Mouse (Mus musculus) stomach, embryonic 16.5 days (tissue): ENCODE results near the gene Snrpn. TPM values are rescaled to one million over a fixed set of nuclear protein-coding genes. Genes with fewer than 3 reads are reported as not detected.

Source experiments
- ATAC-seq: fragments of 200-750 bp; cut with Nextera tagmentation; 2 replicates; pipeline ENCODE4 v1.8.0; 2017; ENCODE audit warnings: moderate number of reproducible peaks, moderate TSS enrichment; ENCODE audit not compliant: insufficient read depth, low FRiP score
- H3K27ac ChIP-seq: fragments of 300-500 bp; sonication (generic); 2 replicates; pipeline ENCODE4 v1.5.1; 2014; ENCODE audit warnings: low read length
- H3K27me3 ChIP-seq: fragments of 300-500 bp; sonication (generic); 2 replicates; pipeline ENCODE4 v1.6.1; 2014; ENCODE audit warnings: low read length, control low read depth, mixed read lengths; ENCODE audit not compliant: control insufficient read depth, insufficient read depth
- H3K36me3 ChIP-seq: fragments of 300-500 bp; sonication (generic); 2 replicates; pipeline ENCODE4 v1.6.1; 2014; ENCODE audit warnings: low read length; ENCODE audit not compliant: control insufficient read depth, insufficient read depth
- H3K4me1 ChIP-seq: fragments of 300-500 bp; sonication (generic); 2 replicates; pipeline ENCODE4 v1.6.1; 2014; ENCODE audit warnings: low read length, control low read depth, mixed read lengths; ENCODE audit not compliant: control insufficient read depth, insufficient read depth
- H3K4me2 ChIP-seq: fragments of 300-500 bp; sonication (generic); 2 replicates; pipeline ENCODE4 v1.6.1; 2014; ENCODE audit warnings: low read depth, low read length, mixed read lengths
- H3K4me3 ChIP-seq: fragments of 300-500 bp; sonication (generic); replicated peaks from 2 replicates; pipeline ENCODE4 v1.5.1; 2014; ENCODE audit warnings: mild to moderate bottlenecking, low read length
- H3K9ac ChIP-seq: fragments of 300-500 bp; sonication (generic); 2 replicates; pipeline ENCODE4 v1.6.1; 2014; ENCODE audit warnings: low read length
- H3K9me3 ChIP-seq: fragments of 300-500 bp; sonication (generic); replicated peaks from 2 replicates; pipeline ENCODE4 v1.6.1; 2016; ENCODE audit warnings: low read length, control low read depth; ENCODE audit not compliant: control insufficient read depth
- WGBS: fragments of 180-500 bp; shearing (Covaris S2); extraction: QIAGEN DNeasy Blood & Tissue Kit; methylation state at CpG from one replicate; pipeline ENCODE4 v1.1.7; 2014; 5-methylcytosine and 5-hydroxymethylcytosine counted together
- polyA plus RNA-seq: library from polyadenylated mRNA; unstranded; fragments of >200 nt; fragmentation: Nextera tagmentation; extraction: Ambion mirVana; gene quantifications from 2 replicates; pipeline ENCODE4 v1.2.1, GENCODE M21; 2015

Snrpn gene
- polyA plus RNA-seq, 1 experiment from 2014 or later, result 41.5 TPM

- H3K36me3 ChIP-seq, result no peaks in the 10 kb centered on the region
- ATAC-seq, result no peak
- H3K4me3 ChIP-seq, result no peak overlapping the region
- WGBS, result 75% methylated on average over 3 of the region's 3 CpGs
- H3K27me3 ChIP-seq, result no peaks in the 10 kb centered on the region
- H3K9ac ChIP-seq, result no peak overlapping the region
- H3K9me3 ChIP-seq, result no peaks in the 10 kb centered on the region; the same call in 1 of the 2 replicates
- H3K27ac ChIP-seq, result no peak overlapping the region
- no peaks in the 10 kb centered on the region for H3K4me1 ChIP-seq
- no peak overlapping the region for H3K4me2 ChIP-seq
Measured at GRCm38 (mm10) chr7:60013186-60013585, 126.8 kb downstream of the Snrpn start.

GRCm38 (mm10) chr7:60007727-60008360 is 132.2 kb downstream of the Snrpn start:
- no peak overlapping the region for H3K4me3 ChIP-seq
- 35% methylated on average over 3 of the region's 3 CpGs for WGBS
- H3K36me3 ChIP-seq, result no peaks in the 10 kb centered on the region
- no peak overlapping the region for H3K27ac ChIP-seq
- no peak overlapping the region for H3K9ac ChIP-seq
- ATAC-seq, result no peak
- H3K4me2 ChIP-seq, result no peak overlapping the region
- peaks cover 6% of the 10 kb centered on the region; the same call in 1 of the 2 replicates for H3K9me3 ChIP-seq
- no peaks in the 10 kb centered on the region for H3K27me3 ChIP-seq
- H3K4me1 ChIP-seq, result no peaks in the 10 kb centered on the region

- H3K27me3 ChIP-seq, result no peaks in the 10 kb centered on the region
- H3K4me1 ChIP-seq, result no peaks in the 10 kb centered on the region
- ATAC-seq, result no peak
- H3K9me3 ChIP-seq, result peaks cover 6% of the 10 kb centered on the region; the same call in 1 of the 2 replicates
- no peak overlapping the region for H3K4me2 ChIP-seq
- no peaks in the 10 kb centered on the region for H3K36me3 ChIP-seq
- no peak overlapping the region for H3K4me3 ChIP-seq
- no peak overlapping the region for H3K27ac ChIP-seq
- no peak overlapping the region for H3K9ac ChIP-seq
- WGBS, result 48% methylated on average over 2 of the region's 2 CpGs
Measured at GRCm38 (mm10) chr7:60006262-60006661, 133.8 kb downstream of the Snrpn start.

GRCm38 (mm10) chr7:60004606-60005330 is 135.3 kb downstream of the Snrpn start, which contains the start of the genes Snurf and Gm38393:
Gene Snurf (minus strand): TSS chr7:60005049.
Gene Gm38393 (minus strand): TSS chr7:60005064.
- no peaks in the 10 kb centered on the region for H3K27me3 ChIP-seq
- WGBS, result 50% methylated on average over 30 of the region's 30 CpGs
- 0 out of 2 replicates have a peak within 1 kb of the TSS, but pooled peaks have one; percentile 18 for H3K27ac ChIP-seq
- ATAC-seq, result peak; percentile 62; the same call in 1 of the 2 replicates
- H3K4me3 ChIP-seq, result peak within 1 kb of the TSS; percentile 60
- H3K4me1 ChIP-seq, result no peaks in the 10 kb centered on the region
- H3K36me3 ChIP-seq, result no peaks in the 10 kb centered on the region
- peak within 1 kb of the TSS; percentile 66 for H3K9ac ChIP-seq
- H3K9me3 ChIP-seq, result peaks cover 6% of the 10 kb centered on the region; the same call in 1 of the 2 replicates
- peak within 1 kb of the TSS; percentile 58 for H3K4me2 ChIP-seq

GRCm38 (mm10) chr7:60003921-60004605 is 136.0 kb downstream of the Snrpn start:
- Histone ChIP-seq H3K36me3 (no peaks in the 10 kb centered on the region), H3K9ac (peak overlapping the region; percentile 66), H3K27ac (0 out of 2 replicates have a peak overlapping the region, but pooled peaks have one; percentile 18), H3K9me3 (peaks cover 6% of the 10 kb centered on the region; the same call in 1 of the 2 replicates), H3K4me3 (peak overlapping the region; percentile 60), H3K4me2 (peak overlapping the region; percentile 58), H3K27me3 (no peaks in the 10 kb centered on the region), H3K4me1 (no peaks in the 10 kb centered on the region)
- peak; percentile 84 for ATAC-seq
- 51% methylated on average over 22 of the region's 22 CpGs for WGBS

- no peaks in the 10 kb centered on the region for H3K36me3 ChIP-seq
- peak overlapping the region; percentile 58 for H3K4me2 ChIP-seq
- peaks cover 6% of the 10 kb centered on the region; the same call in 1 of the 2 replicates for H3K9me3 ChIP-seq
- H3K4me1 ChIP-seq, result no peaks in the 10 kb centered on the region
- peak overlapping the region; percentile 60 for H3K4me3 ChIP-seq
- no peaks in the 10 kb centered on the region for H3K27me3 ChIP-seq
- whole genome bisulfite sequencing, result 51% methylated on average over 12 of the region's 12 CpGs
- no peak; the same call in 1 of the 2 replicates for ATAC-seq
- peak overlapping the region; percentile 66; the same call in 1 of the 2 replicates for H3K9ac ChIP-seq
- no peak overlapping the region for H3K27ac ChIP-seq
Measured at GRCm38 (mm10) chr7:60003006-60003865, 136.8 kb downstream of the Snrpn start.

GRCm38 (mm10) chr7:59978646-59979045 is 161.4 kb downstream of the Snrpn start:
- Histone ChIP-seq H3K9me3 (no peaks in the 10 kb centered on the region), H3K36me3 (no peaks in the 10 kb centered on the region), H3K27me3 (no peaks in the 10 kb centered on the region), H3K4me3 (no peak overlapping the region), H3K27ac (no peak overlapping the region), H3K4me2 (no peak overlapping the region), H3K4me1 (no peaks in the 10 kb centered on the region), H3K9ac (no peak overlapping the region)
- ATAC-seq, result no peak
- 58% methylated on average over 1 of the region's 1 CpGs for WGBS
